In genomic region chr17:43611586-43611985, GRCm38 (mm10) we compare ENCODE assay signal across 9 mouse cellular contexts. TPM values are rescaled to one million over a fixed set of nuclear protein-coding genes. Genes with fewer than 3 reads are reported as not detected.
A peak's percentile ranks its signal among the peaks of the same experiment; 100 is the strongest.
DNase-seq lines count a peak whose midpoint lies in the region; ATAC-seq and TF ChIP-seq lines count a peak whose summit lies in the region.
"Had no signal": no experiment of that assay in that cellular context is flagged by ENCODE, and none has a peak within 500 bp of the region (broad histone marks: within the 10 kb centered on the region; RNA-seq: fewer than 3 reads in every experiment).

No protein-coding gene starts in this region.

- H3K4me3 ChIP-seq in gastrocnemius, adult 2 months: no peak overlapping the region
- H3K4me3 ChIP-seq in layer of hippocampus, adult 2 months: no peak overlapping the region
- H3K4me3 ChIP-seq: liver, embryonic 15.5 days had no signal

- CTCF ChIA-PET in Patski (lab: Charles Lee): interaction anchor here (0.7 to 1.8 kb wide), 12 partner anchors 8 to 377 kb away, joined by 3 to 6 read pairs (median 3); no protein-coding TSS in a partner anchor

- peak; percentile 73 for TF ChIP-seq CTCF in gastrocnemius, adult 2 months (IDR thresholded peaks at IDR 0.05)
- peak; percentile 82 for TF ChIP-seq CTCF in Patski (IDR thresholded peaks at IDR 0.05)
- peak; percentile 90 for TF ChIP-seq CTCF in layer of hippocampus, adult 2 months (conservative IDR thresholded peaks at IDR 0.05)

- POLR2A ChIA-PET in Patski (lab: Charles Lee): interaction anchor here (0.6 to 1.0 kb wide), 2 partner anchors 93 to 620 kb away, joined by 3 read pairs; no protein-coding TSS in a partner anchor

- DNase-seq in gastrocnemius, adult 2 months: no peak
- DNase-seq in gastrocnemius, adult 18-20 months (ENCODE audit: low spot score): no peak
- DNase-seq in Patski (ENCODE audit: low read depth, low spot score): no peak
- peak; percentile 15 for DNase-seq in cerebellum, adult 9-11 months
- DNase-seq in frontal cortex, postnatal 14 days (ENCODE audit: low spot score in 2 of 2): peak; percentile 37 to 66
- DNase-seq in layer of hippocampus, adult 2 months (ENCODE audit: low spot score in 2 of 2): peak; percentile 48 to 65
- DNase-seq in lung, postnatal 25 days (ENCODE audit: low spot score): peak; percentile 7
- peak; percentile 67 to 74 for DNase-seq in right cerebral cortex, postnatal 10 days (ENCODE audit: low spot score in 2 of 2)

- no peaks in the 10 kb centered on the region for H3K27me3 ChIP-seq in Patski
- H3K27me3 ChIP-seq: liver, embryonic 15.5 days had no signal

- intact Hi-C loops in gastrocnemius, adult 2 months (cut with DNase I): no loop called here

- no peak overlapping the region for H3K27ac ChIP-seq in gastrocnemius, adult 2 months
- H3K27ac ChIP-seq in layer of hippocampus, adult 2 months: no peak overlapping the region
- H3K27ac ChIP-seq: liver, embryonic 15.5 days had no signal

- in situ Hi-C loops in Patski (cut with MboI; ENCODE audit: low pct_unique_long_range_greater_than_20kb): loop anchor here (5.0 kb wide), 2 partner anchors 284 to 344 kb away; no protein-coding TSS in a partner anchor

- peak; percentile 21 for ATAC-seq in Patski

RNA-seq across cellular contexts. Expression of gene Tdrd6, which starts 18.5 kb away (rescaled TPM):
- total RNA-seq in gastrocnemius, adult 2 months (2021): under 1 TPM; 0.03 TPM
- under 1 TPM in 1 of 2 experiments, not detected in 1; 0.02 TPM for total RNA-seq in gastrocnemius, adult 18-20 months (2021)
- polyA plus RNA-seq in Patski (2021): 0.01 TPM
- 1 to 10 TPM in 1 of 2 experiments, under 1 TPM in 1; 0.36 to 1.0 TPM for total RNA-seq in layer of hippocampus, adult 2 months (2021)
- polyA plus RNA-seq: liver, embryonic 15.5 days had no signal

RNA-seq across cellular contexts. Expression of gene Pla2g7, which starts 43.7 kb away (rescaled TPM):
- total RNA-seq in gastrocnemius, adult 2 months (2021): 10 to 100 TPM; 21.5 to 40.7 TPM
- total RNA-seq in gastrocnemius, adult 18-20 months (2021): 10 to 100 TPM; 46.2 to 70.1 TPM
- polyA plus RNA-seq in Patski (2021): 9.0 TPM
- total RNA-seq in layer of hippocampus, adult 2 months (2021): 100 to 1,000 TPM; 106 to 116 TPM

RNA-seq across cellular contexts. Expression of gene Slc25a27, which starts 55.4 kb away (rescaled TPM):
- 1 to 10 TPM; 5.8 to 7.2 TPM for total RNA-seq in gastrocnemius, adult 2 months (2021)
- 1 to 10 TPM; 4.8 to 5.6 TPM for total RNA-seq in gastrocnemius, adult 18-20 months (2021)
- 5.1 TPM for polyA plus RNA-seq in Patski (2021)
- total RNA-seq in layer of hippocampus, adult 2 months (2021): 10 to 100 TPM; 38.0 to 42.9 TPM

RNA-seq across cellular contexts. Expression of gene Cyp39a1, which starts 55.6 kb away (rescaled TPM):
- 1 to 10 TPM; 3.2 to 3.3 TPM for total RNA-seq in gastrocnemius, adult 2 months (2021)
- total RNA-seq in gastrocnemius, adult 18-20 months (2021): 1 to 10 TPM; 3.1 to 3.8 TPM
- polyA plus RNA-seq in Patski (2021): 12.3 TPM
- total RNA-seq in layer of hippocampus, adult 2 months (2021): 1 to 10 TPM in 1 of 2 experiments, under 1 TPM in 1; 0.79 to 1.1 TPM

Comparison
In these comparisons a context has a peak if more than half of its experiments do, and no peak if none do; other contexts are left out.
1. DNase-seq: peak in cerebellum, adult 9-11 months (single experiment), frontal cortex, postnatal 14 days (2 of 2), layer of hippocampus, adult 2 months (2 of 2), lung, postnatal 25 days (single experiment) and right cerebral cortex, postnatal 10 days (2 of 2); none in gastrocnemius, adult 2 months (single experiment), gastrocnemius, adult 18-20 months (single experiment) and Patski (single experiment).
2. RNA of gene Slc25a27, which starts 55.4 kb away (total RNA-seq): 38.0 to 42.9 TPM in layer of hippocampus, adult 2 months; 5.8 to 7.2 TPM in gastrocnemius, adult 2 months and 4.8 to 5.6 TPM in gastrocnemius, adult 18-20 months; every median in the first group is over 4 times any median in the second.
3. Peak in every context shown above with its lines, with median percentiles within 50 percentile points of each other: CTCF ChIP-seq.